Mouse (Mus musculus) stomach, postnatal 0 days (tissue): ENCODE measurements around the gene Sorcs3. TPM values are rescaled to one million over a fixed set of nuclear protein-coding genes. Genes with fewer than 3 reads are reported as not detected.

Experiments
- ATAC-seq: fragments of 200-750 bp; cut with Nextera tagmentation; 2 replicates; pipeline ENCODE4 v1.8.0; 2017; ENCODE audit not compliant: low FRiP score, low TSS enrichment
- DNase-seq: peaks from one replicate; pipeline ENCODE4 v3.0.0-alpha.2; 2016; ENCODE audit warnings: low spot score
- H3K27ac ChIP-seq: fragments of 300-500 bp; sonication (generic); replicated peaks from 2 replicates; pipeline ENCODE4 v1.5.1; 2014; ENCODE audit warnings: mild to moderate bottlenecking, control low read depth
- H3K27me3 ChIP-seq: fragments of 300-500 bp; sonication (generic); 2 replicates; pipeline ENCODE4 v1.6.1; 2014; ENCODE audit warnings: low read length; ENCODE audit not compliant: control insufficient read depth, insufficient read depth
- H3K36me3 ChIP-seq: fragments of 300-500 bp; sonication (generic); 2 replicates; pipeline ENCODE4 v1.6.1; 2014; ENCODE audit warnings: low read length, mixed read lengths; ENCODE audit not compliant: control insufficient read depth, insufficient read depth
- H3K4me1 ChIP-seq: fragments of 300-500 bp; sonication (generic); replicated peaks from 2 replicates; pipeline ENCODE4 v1.6.1; 2014; ENCODE audit warnings: antibody characterized with exemption; ENCODE audit not compliant: control insufficient read depth, insufficient read depth
- H3K4me2 ChIP-seq: fragments of 300-500 bp; sonication (generic); replicated peaks from 2 replicates; pipeline ENCODE4 v1.6.1; 2014; ENCODE audit warnings: low read depth, mild to moderate bottlenecking, control low read depth, moderate library complexity
- H3K4me3 ChIP-seq: fragments of 300-500 bp; sonication (generic); 2 replicates; pipeline ENCODE4 v1.5.1; 2014; ENCODE audit warnings: low read depth, low read length, control low read depth
- H3K9ac ChIP-seq: fragments of 300-500 bp; sonication (generic); 2 replicates; pipeline ENCODE4 v1.6.1; 2014; ENCODE audit warnings: mild to moderate bottlenecking, low read length, control low read depth, mixed read lengths
- H3K9me3 ChIP-seq: fragments of 300-500 bp; sonication (generic); 2 replicates; pipeline ENCODE4 v1.6.1; 2016; ENCODE audit warnings: low read length; ENCODE audit not compliant: control insufficient read depth
- CTCF ChIP-seq: IDR thresholded peaks from 2 replicates; pipeline ENCODE4 v1.5.1; 2016; ENCODE audit warnings: antibody characterized with exemption, low read depth, mild to moderate bottlenecking, moderate library complexity
- EP300 ChIP-seq: optimal IDR thresholded peaks from 2 replicates; pipeline ENCODE3; 2016; ENCODE audit warnings: antibody characterized with exemption
- WGBS: fragments of 180-500 bp; shearing (Covaris S2); extraction: QIAGEN DNeasy Blood & Tissue Kit; methylation state at CpG from one replicate; pipeline ENCODE4 v1.1.7; 2014; 5-methylcytosine and 5-hydroxymethylcytosine counted together
- polyA plus RNA-seq: library from polyadenylated mRNA; unstranded; fragments of >200 nt; fragmentation: Nextera tagmentation; extraction: Ambion mirVana; gene quantifications from 2 replicates; pipeline ENCODE4 v1.2.1, GENCODE M21; 2015

The Sorcs3 gene
- polyA plus RNA-seq, 1 experiment from 2014 or later, result 0.28 TPM

DNA sequence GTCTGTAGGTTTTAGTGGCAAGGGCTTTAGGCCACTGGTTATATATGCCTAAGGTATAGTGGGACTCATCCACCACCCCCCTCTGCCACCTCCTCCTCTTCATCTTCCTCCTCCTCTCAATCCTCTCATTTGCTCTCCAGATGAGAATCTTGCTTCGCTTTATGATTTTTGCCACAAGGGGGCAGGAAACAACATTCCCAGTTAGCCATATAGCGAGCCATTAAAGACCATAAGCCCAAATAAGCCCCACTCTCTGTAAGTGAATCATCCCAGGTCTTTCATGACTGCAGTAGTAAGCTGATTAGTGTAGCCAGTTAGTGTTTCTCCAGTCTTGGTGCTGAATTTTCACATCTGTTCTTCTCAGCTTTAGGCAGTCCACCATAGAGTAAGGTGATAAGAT is 205.5 kb downstream of the Sorcs3 start:
- Histone ChIP-seq H3K27ac (no peak overlapping the region), H3K9ac (no peak overlapping the region), H3K27me3 (no peaks in the 10 kb centered on the region), H3K4me1 (no peaks in the 10 kb centered on the region), H3K9me3 (no peaks in the 10 kb centered on the region), H3K4me2 (no peak overlapping the region), H3K4me3 (no peak overlapping the region), H3K36me3 (no peaks in the 10 kb centered on the region)
- 47% methylated on average over 2 of the region's 2 CpGs for WGBS
- peak; percentile 53 for TF ChIP-seq CTCF
- TF ChIP-seq EP300, result no peak
- DNase-seq (no peak), ATAC-seq (no peak)

DNA sequence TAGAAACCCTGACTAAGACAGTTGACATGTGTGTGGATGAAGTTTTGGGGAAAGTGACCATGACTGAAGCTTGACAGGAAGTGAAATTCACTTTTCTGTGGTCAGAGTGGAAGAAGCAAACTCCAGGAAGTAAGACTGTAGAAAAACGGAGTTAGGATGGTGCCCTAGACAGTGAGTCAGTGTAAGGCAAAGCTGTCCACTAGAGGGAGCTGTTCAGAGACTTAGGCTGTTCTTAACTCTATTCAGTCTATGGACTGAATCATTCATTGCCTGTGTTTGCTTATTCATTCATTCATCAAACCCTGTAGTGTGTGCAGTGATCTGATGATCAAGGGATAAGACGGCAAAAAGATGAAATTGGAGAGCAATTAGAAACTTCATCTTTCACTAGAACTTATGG is 208.0 kb downstream of the Sorcs3 start:
- no peaks in the 10 kb centered on the region for H3K36me3 ChIP-seq
- ATAC-seq (no peak), DNase-seq (no peak)
- no peak overlapping the region for H3K4me2 ChIP-seq
- H3K27ac ChIP-seq, result no peak overlapping the region
- no peak overlapping the region for H3K9ac ChIP-seq
- no peaks in the 10 kb centered on the region for H3K27me3 ChIP-seq
- TF ChIP-seq EP300 (no peak), CTCF (peak; percentile 71)
- no peaks in the 10 kb centered on the region for H3K4me1 ChIP-seq
- H3K4me3 ChIP-seq, result no peak overlapping the region
- 49% methylated on average over 2 of the region's 2 CpGs for WGBS
- H3K9me3 ChIP-seq, result no peaks in the 10 kb centered on the region

DNA sequence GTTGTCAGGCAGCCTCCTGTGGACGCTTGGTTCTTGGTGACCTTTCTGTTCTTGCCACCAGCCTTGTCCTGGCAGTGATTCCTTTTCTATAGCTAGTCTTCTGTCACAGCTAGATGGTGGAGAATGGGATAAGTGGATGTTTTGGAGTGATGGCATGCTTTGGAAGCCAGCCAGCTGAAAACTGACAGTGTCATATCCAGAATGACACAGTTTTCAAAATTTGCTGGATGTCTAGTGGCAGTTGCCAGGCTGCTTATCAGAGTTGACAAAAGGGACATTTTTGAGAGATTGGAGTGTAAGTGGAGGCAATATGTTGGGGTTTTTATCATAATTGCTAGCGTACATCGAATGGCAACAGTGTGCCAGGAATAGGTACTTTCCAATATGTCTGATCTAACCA is 212.5 kb downstream of the Sorcs3 start:
- Histone ChIP-seq H3K4me3 (no peak overlapping the region), H3K4me2 (no peak overlapping the region), H3K27ac (no peak overlapping the region), H3K9me3 (no peaks in the 10 kb centered on the region), H3K36me3 (no peaks in the 10 kb centered on the region), H3K27me3 (no peaks in the 10 kb centered on the region), H3K4me1 (no peaks in the 10 kb centered on the region), H3K9ac (no peak overlapping the region)
- 83% methylated on average over 3 of the region's 3 CpGs for WGBS
- ATAC-seq, result no peak
- TF ChIP-seq EP300 (no peak), CTCF (no peak)
- DNase-seq, result no peak

DNA sequence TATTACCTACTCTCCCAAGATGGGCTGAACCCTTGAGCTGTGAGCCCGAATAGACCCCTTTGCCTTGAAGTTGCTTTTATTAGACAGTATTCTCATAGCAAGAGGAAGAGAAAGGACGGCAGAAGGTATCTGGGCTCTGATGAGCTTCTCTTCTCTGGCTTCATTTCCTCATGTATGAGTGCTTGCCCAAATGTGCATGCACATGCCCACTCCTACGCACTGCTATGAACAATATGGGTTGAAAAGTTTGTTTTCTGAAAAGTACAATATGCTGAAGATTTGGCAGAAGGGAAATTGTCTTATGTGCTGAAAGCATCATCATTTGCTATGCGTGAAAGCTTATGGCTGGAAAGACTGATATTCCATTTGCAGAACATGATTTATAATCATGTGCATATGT is 223.4 kb downstream of the Sorcs3 start:
- H3K27me3 ChIP-seq, result no peaks in the 10 kb centered on the region
- H3K9ac ChIP-seq, result no peak overlapping the region
- DNase-seq (no peak), ATAC-seq (no peak)
- no peaks in the 10 kb centered on the region for H3K36me3 ChIP-seq
- H3K27ac ChIP-seq, result no peak overlapping the region
- no peaks in the 10 kb centered on the region for H3K4me1 ChIP-seq
- H3K4me3 ChIP-seq, result no peak overlapping the region
- H3K4me2 ChIP-seq, result no peak overlapping the region
- H3K9me3 ChIP-seq, result no peaks in the 10 kb centered on the region
- no peak for TF ChIP-seq CTCF
- no peak for TF ChIP-seq EP300
- WGBS, result 84% methylated on average over 4 of the region's 4 CpGs

DNA sequence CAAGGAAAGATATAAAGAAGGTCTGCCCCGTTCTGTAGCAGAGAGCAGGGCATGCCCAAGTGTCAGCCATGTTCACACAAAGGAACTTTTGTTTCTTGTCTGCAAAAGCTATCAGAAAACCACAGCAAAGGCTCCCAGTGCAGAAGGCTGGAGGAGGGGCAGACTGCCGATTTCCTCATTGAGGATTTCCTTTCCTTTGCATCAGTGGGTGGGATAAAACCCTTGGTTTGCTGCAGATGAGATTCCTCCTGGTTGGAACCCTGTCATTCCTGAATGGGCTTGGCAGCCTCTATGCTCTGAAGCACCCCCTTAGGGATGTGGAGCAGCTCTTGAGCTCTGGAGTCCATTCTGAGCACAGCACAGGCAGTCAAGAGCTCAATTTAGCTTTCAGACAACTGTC is 223.9 kb downstream of the Sorcs3 start:
- no peak overlapping the region for H3K9ac ChIP-seq
- no peak overlapping the region for H3K4me3 ChIP-seq
- H3K9me3 ChIP-seq, result no peaks in the 10 kb centered on the region
- no peaks in the 10 kb centered on the region for H3K27me3 ChIP-seq
- ATAC-seq, result no peak
- H3K4me1 ChIP-seq, result no peaks in the 10 kb centered on the region
- H3K4me2 ChIP-seq, result no peak overlapping the region
- no peaks in the 10 kb centered on the region for H3K36me3 ChIP-seq
- no peak overlapping the region for H3K27ac ChIP-seq
- 30% methylated on average over 2 of the region's 2 CpGs for whole genome bisulfite sequencing
- TF ChIP-seq CTCF (no peak), EP300 (no peak)
- DNase-seq, result no peak

DNA sequence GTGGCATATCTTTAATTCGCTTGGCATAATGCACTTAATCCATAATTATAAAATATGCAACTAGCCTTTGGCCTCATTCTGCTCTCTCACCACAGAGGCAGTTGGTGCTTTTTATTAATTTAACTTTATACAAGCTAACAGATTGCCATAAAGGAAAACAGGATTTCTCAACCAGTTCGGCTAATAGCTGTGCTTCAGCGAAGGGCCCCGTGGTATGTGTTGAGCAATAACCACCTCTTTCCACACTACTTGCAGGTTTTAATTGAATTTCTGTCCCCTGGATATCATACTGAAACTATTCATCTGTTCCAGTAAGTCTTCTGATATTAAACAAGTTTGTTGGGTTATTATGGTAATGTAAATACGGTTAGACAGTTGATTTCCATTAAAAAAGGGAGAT is 224.5 kb downstream of the Sorcs3 start:
- Histone ChIP-seq H3K9ac (no peak overlapping the region), H3K4me3 (no peak overlapping the region), H3K27me3 (no peaks in the 10 kb centered on the region), H3K4me1 (no peaks in the 10 kb centered on the region), H3K9me3 (no peaks in the 10 kb centered on the region), H3K4me2 (no peak overlapping the region), H3K27ac (no peak overlapping the region), H3K36me3 (no peaks in the 10 kb centered on the region)
- WGBS, result 85% methylated on average over 5 of the region's 5 CpGs
- ATAC-seq, result no peak
- DNase-seq, result no peak
- TF ChIP-seq EP300, result no peak
- no peak for TF ChIP-seq CTCF
